Mouse (Mus musculus): ENCODE results near the gene Rasgrp2. TPM values are rescaled to one million over a fixed set of nuclear protein-coding genes. Genes with fewer than 3 reads are reported as not detected.
A peak's percentile ranks its signal among the peaks of the same experiment; 100 is the strongest.

The Rasgrp2 gene
- 41.0 and 41.9 TPM in 2 replicates for polyA plus RNA-seq (2012; rRNA removed)

- whole genome bisulfite sequencing: 1% methylated on average over 83 of the region's 87 CpGs
- no peak for DNase-seq (ENCODE audit: low read depth, low spot score)
These were observed at the start of gene Rasgrp2 for GRCm38 (mm10) chr19:6399285-6400095. Gene Rasgrp2 (plus strand): TSS chr19:6399340.

- DNase-seq (ENCODE audit: low read depth, low spot score): no peak
- WGBS: 72% methylated on average over 14 of the region's 14 CpGs
These were observed 47.6 kb upstream of the Rasgrp2 start for GRCm38 (mm10) chr19:6351431-6352106.

DNA sequence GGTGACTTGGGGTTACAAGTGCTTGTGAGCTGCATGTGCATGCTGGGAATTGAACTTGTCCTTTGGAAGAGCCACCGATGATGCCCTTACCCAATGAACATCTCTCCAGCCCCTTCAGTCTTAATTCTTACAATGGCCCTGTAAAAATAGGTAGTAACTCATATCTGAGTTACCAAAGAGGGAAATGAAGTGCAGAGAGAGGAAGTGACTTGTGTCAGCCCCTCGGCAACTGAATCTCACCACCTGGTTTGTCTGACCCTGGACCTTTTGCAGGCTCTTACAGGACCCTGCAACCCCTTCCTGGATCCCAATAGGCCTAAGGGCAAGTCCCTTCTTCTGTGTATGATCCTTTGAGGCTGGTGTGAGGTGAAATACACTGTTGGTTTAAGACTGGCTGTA is 47.0 kb upstream of the Rasgrp2 start:
- WGBS: 88% methylated on average over 2 of the region's 2 CpGs
- DNase-seq (ENCODE audit: low read depth, low spot score): no peak

- DNase-seq (ENCODE audit: low read depth, low spot score): no peak
- 92% methylated on average over 7 of the region's 7 CpGs for WGBS
These were observed 45.1 kb upstream of the Rasgrp2 start for GRCm38 (mm10) chr19:6354030-6354429.

- 93% methylated on average over 3 of the region's 3 CpGs for WGBS
- no peak for DNase-seq (ENCODE audit: low read depth, low spot score)
These were observed 37.8 kb upstream of the Rasgrp2 start for GRCm38 (mm10) chr19:6361291-6361690.

DNA sequence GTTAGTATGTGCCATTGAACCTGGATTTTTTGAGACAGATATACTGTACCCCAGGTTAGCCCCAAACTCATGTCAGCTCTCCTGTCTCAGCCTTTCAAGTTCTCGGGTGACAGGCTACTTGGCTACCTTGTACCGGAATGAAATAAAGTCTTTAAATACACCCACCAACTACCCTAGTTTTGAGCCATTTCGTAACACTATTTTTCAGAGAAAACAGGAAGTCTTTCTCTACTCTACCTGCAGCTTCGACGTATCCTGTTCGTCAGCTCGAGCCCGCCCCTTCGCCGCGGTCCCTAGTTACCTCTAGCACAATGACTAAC is 36.1 kb upstream of the Rasgrp2 start:
- DNase-seq (ENCODE audit: low read depth, low spot score): no peak
- under 1% methylated on average over 11 of the region's 11 CpGs for WGBS

DNA sequence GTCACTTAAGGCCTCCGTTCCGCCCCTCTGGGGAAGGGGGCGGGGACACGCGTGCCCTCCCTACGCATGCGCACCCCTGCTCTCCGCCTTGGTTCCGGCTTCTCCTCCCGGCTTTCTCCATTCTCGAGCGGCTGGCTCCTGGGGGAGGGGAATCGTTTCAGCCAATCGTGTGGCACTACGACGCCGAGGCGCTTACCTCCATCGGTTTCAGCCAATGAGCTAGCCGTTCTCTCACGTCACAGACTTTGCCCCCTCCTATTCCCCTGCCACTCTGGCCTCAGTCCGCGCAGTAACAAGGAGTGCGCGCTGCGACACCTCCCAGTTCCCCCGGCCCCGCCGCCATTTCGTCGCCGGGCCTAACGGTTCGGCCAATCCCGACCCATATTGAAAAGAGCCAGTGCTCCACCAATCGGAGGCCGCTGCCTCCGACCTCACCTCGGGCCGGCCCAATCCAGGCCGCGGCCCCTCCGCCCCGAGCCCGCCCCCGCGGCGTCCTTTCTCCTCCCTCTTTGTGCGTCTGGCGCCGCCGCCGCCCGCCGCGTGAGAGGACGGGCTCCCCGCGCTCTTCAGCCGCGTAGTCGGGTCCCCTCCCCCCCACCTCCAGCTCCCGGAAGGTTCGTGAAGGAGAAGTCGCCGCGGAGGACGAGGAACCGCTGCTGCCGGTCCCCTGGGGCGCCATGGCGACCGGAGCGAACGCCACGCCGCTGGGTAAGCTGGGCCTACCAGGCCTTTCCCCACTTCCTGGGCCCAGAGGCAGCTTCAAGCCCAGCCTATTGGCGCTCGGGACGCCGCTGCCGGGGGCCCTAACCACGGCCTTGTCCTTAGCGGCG is 35.5 kb upstream of the Rasgrp2 start, which contains the start of gene Sf1:
Sf1 (plus strand) TSS at position 280 of the 830 bp plus-strand sequence.
- peak; percentile 98 for DNase-seq (ENCODE audit: low read depth, low spot score)
- 1% methylated on average over 84 of the region's 85 CpGs for WGBS

DNA sequence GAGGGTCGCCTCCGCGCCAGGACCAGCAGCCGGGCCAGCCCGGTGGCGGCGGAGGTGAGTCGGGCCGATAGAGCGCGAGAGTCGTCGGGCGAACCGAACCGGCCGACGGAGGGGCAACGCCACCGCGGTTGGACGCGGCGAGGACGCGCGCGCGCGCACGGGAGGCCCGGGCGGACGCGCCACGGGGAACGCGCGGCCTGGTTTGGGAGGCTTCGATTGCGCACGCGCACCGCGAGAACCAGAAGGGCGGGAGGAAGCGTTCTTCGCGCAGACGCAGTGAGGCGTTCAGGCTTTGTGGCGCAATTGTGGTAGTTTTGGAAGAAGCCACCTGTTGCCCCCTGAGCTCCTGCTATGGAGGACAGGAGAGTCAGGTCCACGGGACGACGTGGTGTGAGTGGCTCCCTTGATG is 34.8 kb upstream of the Rasgrp2 start:
- under 1% methylated on average over 55 of the region's 55 CpGs for WGBS
- DNase-seq (ENCODE audit: low read depth, low spot score): peak; percentile 75

- WGBS: 0% methylated on average over 2 of the region's 2 CpGs
- no peak for DNase-seq (ENCODE audit: low read depth, low spot score)
These were observed 34.3 kb upstream of the Rasgrp2 start for GRCm38 (mm10) chr19:6364842-6365241.

DNA sequence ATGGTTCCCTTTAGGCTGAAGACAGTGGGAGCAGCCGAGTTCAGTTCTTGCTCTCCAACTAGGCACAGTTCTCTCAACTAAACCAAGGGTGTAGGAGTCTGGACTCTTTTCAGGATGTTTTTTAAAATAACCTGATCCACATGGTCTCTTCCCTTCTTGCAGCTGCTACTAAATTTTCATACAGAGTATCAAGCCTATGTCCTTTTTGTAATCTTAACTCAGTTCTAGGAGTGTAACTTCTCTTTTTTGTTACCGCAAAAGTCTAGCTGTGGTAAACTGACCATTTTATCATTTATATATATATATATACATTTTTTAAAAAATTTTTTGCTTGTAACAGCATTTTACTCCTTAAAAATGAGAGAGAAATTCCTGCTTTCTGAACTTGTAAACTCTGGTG is 29.0 kb upstream of the Rasgrp2 start:
- DNase-seq (ENCODE audit: low read depth, low spot score): no peak
- WGBS: 78% methylated on average over 2 of the region's 2 CpGs

DNA sequence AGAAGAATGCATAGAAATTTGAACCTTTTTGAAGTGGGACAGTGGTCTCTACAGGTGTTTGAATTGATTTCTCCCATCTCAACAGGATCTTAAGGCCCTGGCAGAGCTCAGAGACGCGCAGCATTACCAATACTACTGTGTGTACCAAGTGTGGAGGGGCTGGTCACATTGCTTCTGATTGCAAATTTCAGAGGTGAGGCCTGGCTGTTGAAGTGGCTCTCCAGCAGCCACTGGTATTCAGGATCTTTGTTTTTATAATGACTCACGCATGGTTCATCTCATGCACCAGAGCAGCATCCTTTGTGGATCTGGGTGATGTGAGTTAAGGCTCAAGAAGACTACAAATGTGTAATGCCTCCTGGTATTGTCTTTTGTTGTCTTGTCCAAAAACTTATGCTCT is 26.7 kb upstream of the Rasgrp2 start:
- no peak for DNase-seq (ENCODE audit: low read depth, low spot score)
- whole genome bisulfite sequencing: 91% methylated on average over 3 of the region's 3 CpGs

DNA sequence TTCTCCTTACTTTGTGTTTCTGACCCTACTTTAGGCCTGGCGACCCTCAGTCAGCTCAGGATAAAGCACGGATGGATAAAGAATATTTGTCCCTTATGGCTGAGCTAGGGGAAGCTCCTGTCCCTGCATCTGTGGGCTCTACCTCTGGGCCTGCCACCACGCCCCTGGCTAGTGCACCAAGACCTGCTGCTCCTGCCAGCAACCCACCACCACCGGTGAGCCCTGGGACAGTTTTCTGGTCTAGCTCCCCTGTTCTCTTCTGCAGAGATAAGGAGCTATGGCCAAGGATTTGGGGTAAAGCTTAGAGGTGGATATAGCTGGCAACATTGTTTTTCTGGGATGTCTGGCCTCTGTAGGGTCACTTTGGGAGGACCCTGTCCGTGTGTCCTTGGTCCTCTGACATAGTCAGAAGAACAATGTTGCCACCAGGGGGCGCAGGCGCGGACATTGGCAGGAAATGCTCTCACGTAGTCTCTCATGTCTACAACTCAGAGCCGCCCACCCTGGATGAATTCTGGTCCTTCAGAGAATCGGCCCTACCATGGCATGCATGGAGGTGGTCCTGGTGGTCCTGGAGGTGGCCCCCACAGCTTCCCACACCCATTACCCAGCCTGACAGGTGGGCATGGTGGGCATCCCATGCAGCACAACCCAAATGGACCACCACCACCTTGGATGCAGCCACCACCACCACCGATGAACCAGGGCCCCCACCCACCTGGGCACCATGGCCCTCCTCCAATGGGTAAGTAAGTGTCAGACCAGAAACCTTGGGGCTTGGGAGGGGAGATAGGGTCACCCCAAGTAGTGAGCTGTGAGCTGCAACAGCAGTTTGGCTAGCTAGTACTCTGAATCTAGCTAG is 25.4 kb upstream of the Rasgrp2 start:
- no peak for DNase-seq (ENCODE audit: low read depth, low spot score)
- 54% methylated on average over 12 of the region's 12 CpGs for WGBS

DNA sequence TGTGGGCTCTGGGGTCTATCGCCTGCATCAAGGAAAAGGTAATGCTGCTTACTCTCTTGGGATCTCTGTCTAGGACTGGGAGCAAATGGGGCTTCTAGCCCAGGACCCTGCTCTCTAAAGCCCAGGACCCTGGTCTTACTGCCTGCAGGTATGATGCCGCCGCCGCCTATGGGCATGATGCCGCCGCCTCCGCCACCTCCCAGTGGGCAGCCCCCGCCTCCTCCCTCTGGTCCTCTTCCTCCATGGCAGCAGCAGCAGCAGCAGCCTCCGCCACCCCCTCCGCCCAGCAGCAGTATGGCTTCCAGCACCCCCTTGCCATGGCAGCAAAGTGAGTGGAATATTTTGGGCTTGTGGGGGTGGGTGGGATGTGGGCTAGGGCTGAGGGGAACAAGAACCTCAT is 24.6 kb upstream of the Rasgrp2 start:
- no peak for DNase-seq (ENCODE audit: low read depth, low spot score)
- 97% methylated on average over 10 of the region's 10 CpGs for WGBS

GRCm38 (mm10) chr19:6375423-6376254 is 23.5 kb upstream of the Rasgrp2 start:
- 93% methylated on average over 41 of the region's 42 CpGs for WGBS
- DNase-seq (ENCODE audit: low read depth, low spot score): no peak

DNA sequence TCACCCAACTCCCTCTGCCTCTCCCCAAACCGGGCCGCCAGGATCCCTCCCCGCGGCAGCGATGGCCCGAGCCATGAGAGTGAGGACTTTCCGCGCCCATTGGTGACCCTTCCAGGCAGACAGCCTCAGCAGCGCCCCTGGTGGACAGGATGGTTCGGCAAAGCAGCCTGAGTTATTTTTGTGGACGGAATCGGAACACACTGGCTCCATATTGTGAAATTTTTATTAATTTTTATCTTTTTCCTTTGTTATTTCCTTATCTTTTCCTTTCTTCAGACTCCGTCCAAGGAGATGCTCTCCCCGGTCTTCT is 22.9 kb upstream of the Rasgrp2 start:
- DNase-seq (ENCODE audit: low read depth, low spot score): no peak
- 73% methylated on average over 14 of the region's 14 CpGs for WGBS

GRCm38 (mm10) chr19:6376643-6377042 is 22.5 kb upstream of the Rasgrp2 start:
- 60% methylated on average over 2 of the region's 2 CpGs for WGBS
- DNase-seq (ENCODE audit: low read depth, low spot score): no peak

- 83% methylated on average over 11 of the region's 11 CpGs for WGBS
- DNase-seq (ENCODE audit: low read depth, low spot score): no peak
These were observed 21.7 kb upstream of the Rasgrp2 start for GRCm38 (mm10) chr19:6377327-6378040.
